Comparison of ENCODE assay signal across 1 mouse cellular context in the genomic region with DNA sequence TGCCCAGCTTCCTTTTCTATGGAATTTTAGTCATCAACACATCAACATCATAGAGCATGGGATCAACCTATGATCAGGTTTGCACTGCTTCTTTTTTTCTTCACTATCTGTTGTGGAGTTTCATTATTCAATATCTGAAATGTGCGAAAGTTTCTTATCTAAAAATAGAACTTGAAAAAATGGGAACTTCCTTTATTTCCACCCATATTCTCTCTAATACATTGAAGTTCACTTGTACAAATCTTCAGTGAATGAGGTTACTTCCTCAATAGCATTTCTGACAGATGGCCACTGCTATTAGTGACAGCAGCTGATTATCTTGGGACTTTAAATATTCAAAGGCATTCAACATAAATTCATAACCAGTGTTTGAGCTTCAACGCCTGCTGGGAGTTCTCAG.
A peak's percentile ranks its signal among the peaks of the same experiment; 100 is the strongest.
TF ChIP-seq lines count a peak whose summit lies in the region.

No protein-coding gene starts in this region.

TF ChIP-seq in MEL, 35 proteins besides CTCF, POLR2A, EP300 and RAD21 (continued from another document):
- TF ChIP-seq UBTF (IDR thresholded peaks at IDR 0.05; ENCODE audit: borderline replicate concordance, insufficient read depth, low read depth, low read length) (no peak), MEF2A (IDR thresholded peaks at IDR 0.05; ENCODE audit: extremely low read depth, insufficient replicate concordance, low read depth, low read length, poor library complexity, severe bottlenecking) (peak; percentile 84), TAL1 (IDR thresholded peaks at IDR 0.05; ENCODE audit: low read length) (no peak), SMC3 (IDR thresholded peaks at IDR 0.05; ENCODE audit: low read depth, low read length) (no peak)
